Mouse (Mus musculus) heart, embryonic 13.5 days (tissue): ENCODE measurements around the gene Oosp1. TPM values are rescaled to one million over a fixed set of nuclear protein-coding genes. Genes with fewer than 3 reads are reported as not detected.

Experiments
- ATAC-seq: fragments of 200-750 bp; cut with Nextera tagmentation; 2 replicates; pipeline ENCODE4 v1.8.0; 2017; ENCODE audit warnings: moderate TSS enrichment; ENCODE audit not compliant: insufficient number of reproducible peaks, low FRiP score, low TSS enrichment; ENCODE audit errors: extremely low read depth
- H3K27ac ChIP-seq: fragments of 300-500 bp; sonication (generic); replicated peaks from 2 replicates; pipeline ENCODE4 v1.5.1; 2015; ENCODE audit warnings: moderate library complexity, mild to moderate bottlenecking, inconsistent platforms
- H3K27me3 ChIP-seq: fragments of 300-500 bp; sonication (generic); replicated peaks from 2 replicates; pipeline ENCODE4 v1.6.1; 2015; ENCODE audit warnings: mild to moderate bottlenecking, inconsistent platforms
- H3K36me3 ChIP-seq: fragments of 300-500 bp; sonication (generic); 2 replicates; pipeline ENCODE4 v1.6.1; 2015; ENCODE audit warnings: mild to moderate bottlenecking, inconsistent platforms
- H3K4me1 ChIP-seq: fragments of 300-500 bp; sonication (generic); 2 replicates; pipeline ENCODE4 v1.6.1; 2015; ENCODE audit warnings: inconsistent platforms
- H3K4me2 ChIP-seq: fragments of 300-500 bp; sonication (generic); 2 replicates; pipeline ENCODE4 v1.6.1; 2015; ENCODE audit warnings: inconsistent platforms, mild to moderate bottlenecking, moderate library complexity
- H3K4me3 ChIP-seq: fragments of 300-500 bp; sonication (generic); 2 replicates; pipeline ENCODE4 v1.5.1; 2015; ENCODE audit warnings: moderate library complexity, mild to moderate bottlenecking, inconsistent platforms
- H3K9ac ChIP-seq: fragments of 300-500 bp; sonication (generic); 2 replicates; pipeline ENCODE4 v1.6.1; 2015; ENCODE audit warnings: inconsistent platforms, mild to moderate bottlenecking, moderate library complexity
- H3K9me3 ChIP-seq: fragments of 300-500 bp; sonication (generic); 2 replicates; pipeline ENCODE4 v1.6.1; 2016; ENCODE audit warnings: inconsistent platforms
- polyA plus RNA-seq: library from polyadenylated mRNA; unstranded; fragments of >200 nt; fragmentation: Nextera tagmentation; extraction: Ambion mirVana; gene quantifications from 2 replicates; pipeline ENCODE4 v1.2.1, GENCODE M21; 2015

Gene Oosp1
- polyA plus RNA-seq, 1 experiment from 2014 or later: not detected

DNA sequence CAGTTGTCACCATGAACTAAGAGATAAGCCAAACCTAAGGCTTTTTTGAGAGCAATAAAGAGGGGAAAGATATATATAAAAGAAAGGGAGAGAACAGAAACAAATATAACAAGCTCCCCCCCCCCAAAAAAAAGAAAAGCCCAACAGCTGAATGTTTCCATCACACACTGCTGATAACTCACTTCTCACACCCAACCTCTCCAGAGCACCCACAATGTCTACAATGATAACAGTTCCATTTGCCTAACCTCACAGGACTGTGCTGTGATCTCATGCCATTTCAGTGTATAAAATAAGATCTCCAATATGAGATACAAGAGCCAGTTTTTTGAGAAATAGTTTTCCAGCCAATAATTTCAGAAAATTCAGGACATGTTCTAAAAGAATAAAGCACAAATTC, 73.0 kb downstream of the Oosp1 start:
- no peaks in the 10 kb centered on the region for H3K27me3 ChIP-seq
- no peak overlapping the region for H3K27ac ChIP-seq
- H3K4me3 ChIP-seq: no peak overlapping the region
- no peak for ATAC-seq
- H3K4me1 ChIP-seq: no peaks in the 10 kb centered on the region
- H3K36me3 ChIP-seq: no peaks in the 10 kb centered on the region
- no peak overlapping the region for H3K4me2 ChIP-seq
- no peaks in the 10 kb centered on the region for H3K9me3 ChIP-seq
- H3K9ac ChIP-seq: no peak overlapping the region

Other genes with a start within 250 kb of the Oosp1 start
- not detected in 2 replicates for gene Ms4a4b, start 247.6 kb downstream of the Oosp1 start, polyA plus RNA-seq
- gene Ms4a6c, start 221.8 kb downstream of the Oosp1 start, polyA plus RNA-seq: 2.8 and 3.7 TPM in 2 replicates
- not detected in 2 replicates for gene Gm8369, start 205.2 kb downstream of the Oosp1 start, polyA plus RNA-seq
- gene Ms4a6b, start 174.6 kb downstream of the Oosp1 start, polyA plus RNA-seq: 3.0 and 3.7 TPM in 2 replicates
- gene Ms4a4d, start 154.3 kb downstream of the Oosp1 start, polyA plus RNA-seq: 0.37 and 0.47 TPM in 2 replicates
- 1.7 and 2.6 TPM in 2 replicates for gene Ms4a6d, start 86.3 kb downstream of the Oosp1 start, polyA plus RNA-seq
- not detected in 2 replicates for gene Ms4a2, start 67.4 kb downstream of the Oosp1 start, polyA plus RNA-seq
- gene Ms4a3, start 50.3 kb downstream of the Oosp1 start, polyA plus RNA-seq: 0.12 and 0.31 TPM in 2 replicates
- gene Oosp2, start 30.6 kb downstream of the Oosp1 start, polyA plus RNA-seq: not detected in 2 replicates
- not detected in 2 replicates for gene Oosp3, start 5.9 kb upstream of the Oosp1 start, polyA plus RNA-seq
- gene Gif, start 56.4 kb upstream of the Oosp1 start, polyA plus RNA-seq: not detected in 2 replicates
- 63.4 and 69.6 TPM in 2 replicates for gene Mrpl16, start 79.2 kb upstream of the Oosp1 start, polyA plus RNA-seq
- gene Stx3, start 128.3 kb upstream of the Oosp1 start, polyA plus RNA-seq: 4.6 and 5.2 TPM in 2 replicates
- gene Olfr1417, start 148.1 kb upstream of the Oosp1 start, polyA plus RNA-seq: not detected in 2 replicates
- not detected in 2 replicates for gene Olfr1418, start 169.9 kb upstream of the Oosp1 start, polyA plus RNA-seq
- not detected in 2 replicates for gene Olfr1419, start 184.0 kb upstream of the Oosp1 start, polyA plus RNA-seq
- not detected in 2 replicates for gene Olfr1420, start 195.4 kb upstream of the Oosp1 start, polyA plus RNA-seq
- 16.0 and 17.0 TPM in 2 replicates for gene Patl1, start 221.2 kb upstream of the Oosp1 start, polyA plus RNA-seq